Mouse (Mus musculus) frontal cortex, postnatal 25 days (tissue): ENCODE results near the gene Tex22.

Experiments used
- DNase-seq, 2 experiments: peaks; one replicate each; pipeline ENCODE4 v3.0.0; 2022; ENCODE audit warnings: low spot score in 2 of 2

Gene Tex22

DNA sequence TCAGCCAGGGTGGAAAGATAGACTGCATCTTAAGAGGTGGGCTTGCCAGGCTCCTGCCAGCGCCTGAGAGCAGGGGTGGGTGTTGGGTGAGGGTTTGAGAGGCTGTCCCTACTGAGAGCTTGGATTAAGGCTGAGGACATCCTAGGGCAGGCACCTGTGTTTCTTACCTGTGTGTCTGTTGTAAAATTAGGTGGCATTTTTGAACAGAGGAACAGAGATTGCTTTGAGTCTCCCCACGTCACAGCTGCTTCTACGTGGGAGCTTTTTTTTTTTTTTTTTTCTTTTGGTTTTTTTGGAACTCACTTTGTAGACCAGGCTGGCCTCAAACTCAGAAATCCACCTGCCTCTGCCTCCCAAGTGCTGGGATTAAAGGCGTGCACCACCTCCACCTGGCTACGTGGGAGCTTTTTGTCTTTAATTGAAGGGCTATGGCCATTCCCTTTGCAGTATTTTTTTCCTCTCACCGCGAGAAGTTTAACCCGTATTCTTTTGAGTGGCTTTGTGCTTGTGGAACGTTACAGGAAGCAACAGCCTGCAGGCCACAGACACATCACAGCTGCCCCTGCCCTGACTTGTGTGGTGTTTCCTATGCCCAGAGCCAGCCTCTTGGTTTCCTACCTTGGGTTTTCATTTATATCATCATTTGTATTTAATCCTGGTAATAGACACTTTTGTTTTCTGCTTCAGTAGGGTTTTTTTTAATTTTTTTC, 27.1 kb downstream of the Tex22 start:
- DNase-seq = no peak

GRCm38 (mm10) chr12:113102461-113102860, 28.2 kb downstream of the Tex22 start:
- DNase-seq = no peak

GRCm38 (mm10) chr12:113103846-113104451, 29.6 kb downstream of the Tex22 start:
- no peak for DNase-seq

GRCm38 (mm10) chr12:113106386-113106785, 32.1 kb downstream of the Tex22 start:
- DNase-seq = no peak

- DNase-seq = no peak
These were observed 33.3 kb downstream of the Tex22 start for GRCm38 (mm10) chr12:113107431-113108124.

- DNase-seq = no peak
These were observed 34.4 kb downstream of the Tex22 start for GRCm38 (mm10) chr12:113108528-113109283.

- DNase-seq = no peak
These were observed 35.5 kb downstream of the Tex22 start for GRCm38 (mm10) chr12:113109801-113110200.

DNA sequence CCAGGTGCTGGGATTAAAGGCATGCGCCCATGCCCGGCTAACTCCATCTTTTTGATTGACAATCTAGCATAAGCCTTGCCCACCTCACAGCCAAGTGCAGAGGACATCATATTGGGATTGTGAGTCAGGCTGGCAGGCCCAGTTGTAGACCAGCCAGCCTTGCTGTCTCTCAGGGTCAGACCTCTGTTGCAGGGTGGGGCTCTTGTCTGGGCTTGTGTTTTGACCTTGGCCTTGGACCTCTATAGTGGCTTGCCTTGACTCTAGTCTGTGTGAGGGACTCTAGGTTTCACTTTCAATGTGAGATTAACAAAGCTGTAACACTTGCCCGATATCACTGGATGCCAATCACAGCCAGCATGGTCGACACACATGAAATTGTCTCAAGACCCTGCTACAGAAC, 39.8 kb downstream of the Tex22 start:
- DNase-seq = no peak

DNA sequence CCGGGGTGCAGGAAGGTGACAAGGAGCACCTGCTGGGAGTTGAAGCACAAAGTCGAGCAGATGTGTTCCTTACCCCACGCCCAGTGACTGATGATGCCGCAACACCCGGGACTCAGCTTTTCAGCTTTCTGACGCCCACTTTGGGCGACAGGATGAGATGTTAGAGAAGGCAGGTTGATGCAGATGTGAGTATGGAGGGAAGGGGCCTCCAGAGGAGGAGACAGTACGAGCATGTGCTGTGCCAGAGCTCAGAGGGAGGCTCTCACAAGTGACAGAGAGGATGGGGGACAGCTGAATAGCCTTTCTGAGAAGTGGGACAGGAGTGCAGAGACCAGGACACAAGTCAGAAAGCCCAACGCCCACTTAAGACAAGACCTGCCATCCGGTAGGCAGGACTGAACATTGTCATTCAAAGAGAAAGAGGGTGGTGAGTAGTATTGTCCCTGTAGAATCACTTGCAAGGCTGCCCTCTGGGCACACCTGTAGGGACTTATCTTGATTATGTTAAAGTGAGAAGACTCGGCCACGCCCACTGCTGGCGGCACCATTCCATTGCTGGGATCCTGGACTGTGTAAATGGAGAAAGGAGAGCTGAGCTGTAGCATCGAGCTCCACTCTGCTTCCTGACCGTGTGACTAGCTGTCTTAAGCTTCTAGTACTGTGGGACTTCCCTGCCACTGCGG, 40.7 kb downstream of the Tex22 start:
- no peak for DNase-seq

- DNase-seq = peak; percentile 73 to 83
These were observed 45.5 kb downstream of the Tex22 start for GRCm38 (mm10) chr12:113119516-113120410.

GRCm38 (mm10) chr12:113124726-113125125, 50.4 kb downstream of the Tex22 start:
- no peak for DNase-seq

DNA sequence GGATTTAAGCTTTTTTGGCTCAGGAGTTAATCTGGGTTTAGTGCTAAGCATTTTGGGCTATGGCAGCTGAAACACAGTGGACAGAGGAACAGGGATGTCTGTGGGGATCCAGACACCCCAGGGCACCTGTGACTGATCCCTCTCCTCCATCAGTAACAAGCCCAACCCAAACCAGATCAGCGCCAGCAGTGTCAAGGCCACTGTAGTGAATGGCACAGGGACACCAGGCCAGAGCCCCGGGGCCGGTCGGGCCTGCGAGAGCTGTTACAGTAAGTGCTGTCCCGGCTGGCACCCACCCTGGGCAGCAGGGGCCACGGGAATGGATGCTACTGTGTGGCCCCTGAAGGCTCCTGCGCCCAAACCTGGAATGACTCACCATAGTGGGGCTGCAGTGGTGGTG, 56.4 kb downstream of the Tex22 start:
- DNase-seq = no peak

- no peak for DNase-seq
These were observed 57.3 kb downstream of the Tex22 start for GRCm38 (mm10) chr12:113131601-113132000.

GRCm38 (mm10) chr12:113132567-113132966, 58.3 kb downstream of the Tex22 start:
- DNase-seq = no peak

DNA sequence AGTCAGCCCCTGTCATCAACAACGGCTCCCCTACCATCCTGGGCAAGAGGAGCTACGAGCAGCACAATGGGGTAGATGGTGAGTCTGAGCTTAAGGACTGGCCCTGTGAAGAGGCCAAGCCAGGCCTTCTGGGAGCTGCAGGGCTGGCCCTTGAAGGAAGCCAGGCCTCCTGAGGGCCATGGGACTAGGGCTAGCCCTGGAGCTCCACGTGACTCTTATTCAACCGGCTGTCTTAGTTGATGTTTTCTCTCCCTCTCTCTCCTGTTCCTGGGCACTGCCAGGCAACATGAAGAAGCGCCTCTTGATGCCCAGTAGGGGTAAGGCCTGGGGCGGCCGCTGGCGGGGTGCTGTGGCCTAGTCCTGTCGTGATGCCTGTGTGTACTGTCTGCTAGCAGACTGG, 59.0 kb downstream of the Tex22 start:
- no peak for DNase-seq

- DNase-seq = no peak
These were observed 59.6 kb downstream of the Tex22 start for GRCm38 (mm10) chr12:113133861-113134403.

DNA sequence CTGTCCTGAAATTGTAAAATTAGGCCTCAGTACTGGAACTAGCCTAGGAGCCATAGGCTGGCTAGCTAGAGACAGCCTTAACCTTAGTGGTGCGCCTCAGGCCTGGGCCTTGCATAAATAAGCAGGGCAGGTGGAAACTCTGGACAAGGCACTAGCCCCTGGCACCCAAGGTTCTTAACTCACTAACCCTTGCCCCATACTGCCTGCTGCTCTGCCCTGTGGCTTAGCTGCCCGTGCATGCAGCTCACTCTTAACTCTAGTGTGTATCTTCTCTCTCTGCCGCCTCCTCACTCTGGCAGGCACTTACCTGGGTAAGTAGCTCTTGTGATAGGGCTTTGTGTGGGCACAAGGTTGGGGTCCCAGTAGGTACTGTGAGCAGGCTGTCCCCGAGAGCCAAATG, 60.2 kb downstream of the Tex22 start:
- DNase-seq = no peak

GRCm38 (mm10) chr12:113135401-113135800, 61.1 kb downstream of the Tex22 start:
- no peak for DNase-seq

GRCm38 (mm10) chr12:113136492-113137020, 62.3 kb downstream of the Tex22 start:
- DNase-seq = no peak
